ENCODE assay signal across 28 mouse cellular contexts in the genomic region with DNA sequence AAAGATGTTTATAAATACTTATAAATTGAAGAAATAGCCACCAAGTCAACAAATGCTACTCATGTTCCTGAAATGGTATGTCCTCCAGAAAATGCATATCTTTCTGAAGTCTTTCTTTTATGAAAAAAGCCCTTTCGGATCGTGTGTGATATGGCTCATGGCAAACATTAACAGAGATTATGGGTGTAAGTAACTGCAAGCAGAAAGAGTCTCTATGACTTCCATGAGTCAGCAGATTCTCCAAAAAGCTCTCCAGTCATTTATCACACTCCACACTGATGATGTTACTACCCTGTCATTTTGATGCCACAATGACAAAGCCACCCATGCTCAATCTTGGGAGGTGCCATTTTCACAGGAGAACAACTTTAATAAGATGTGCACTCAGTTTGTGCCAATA. TPM values are rescaled to one million over a fixed set of nuclear protein-coding genes. Genes with fewer than 3 reads are reported as not detected.
"Had no signal": no experiment of that assay in that cellular context is flagged by ENCODE, and none has a peak within 500 bp of the region (broad histone marks: within the 10 kb centered on the region; RNA-seq: fewer than 3 reads in every experiment).

No protein-coding gene starts in this region.

- H3K4me3 ChIP-seq: liver, embryonic 13.5 days had no signal

- DNase-seq: kidney, adult 18-20 months; kidney, adult 9 months; kidney, postnatal 14 days; kidney, postnatal 4 days; liver, embryonic 13.5 days; lung, adult 2 months; lung, postnatal 14 days; lung, postnatal 4 days; midbrain, embryonic 14.5 days; thymus, postnatal 25 days had no signal

- H3K9me3 ChIP-seq: liver, embryonic 13.5 days had no signal

- H3K4me2 ChIP-seq: liver, embryonic 13.5 days; midbrain, embryonic 11.5 days had no signal

- H3K36me3 ChIP-seq: liver, embryonic 13.5 days had no signal

- H3K27ac ChIP-seq: liver, embryonic 13.5 days had no signal

- H3K4me1 ChIP-seq: liver, embryonic 13.5 days had no signal

- H3K27me3 ChIP-seq: liver, embryonic 13.5 days had no signal

- H3K9ac ChIP-seq: liver, embryonic 13.5 days had no signal

RNA-seq across cellular contexts. Expression of gene Gm17409, which starts 35.5 kb away (rescaled TPM):
- total RNA-seq: layer of hippocampus, adult 18-20 months; layer of hippocampus, postnatal 25 days; left cerebral cortex, adult 18-20 months; left cerebral cortex, postnatal 10 days; left cerebral cortex, postnatal 36 days; liver, adult 2 months; megakaryocyte progenitor cell, adult 5-6 weeks; megakaryocyte-erythroid progenitor cell, adult 5-6 weeks; midbrain, postnatal 0 days had no signal
- polyA plus RNA-seq: kidney, embryonic 16.5 days; limb, embryonic 11.5 days; limb, embryonic 14.5 days; liver, adult 2 months; liver, embryonic 13.5 days; liver, embryonic 16.5 days; lung, adult 2 months; lung, embryonic 16.5 days; midbrain, embryonic 11.5 days; midbrain, embryonic 14.5 days; midbrain, postnatal 0 days; neural tube, embryonic 11.5 days; stomach, embryonic 16.5 days; thymus, postnatal 0 days had no signal
